Mouse (Mus musculus): Measurements from ENCODE around the gene Ccer2. TPM values are rescaled to one million over a fixed set of nuclear protein-coding genes. Genes with fewer than 3 reads are reported as not detected.

Ccer2 gene
- polyA plus RNA-seq, 1 experiment: not detected

GRCm38 (mm10) chr7:28749935-28750334 lies 6.0 kb upstream of the Ccer2 start:
- 94% methylated on average over 7 of the region's 7 CpGs for WGBS
- H3K27me3 ChIP-seq (replicated peaks; ENCODE audit: control insufficient read depth, insufficient read depth, low read length): no peaks in the 10 kb centered on the region
- H3K4me3 ChIP-seq (ENCODE audit: insufficient read depth, low read depth, low read length): no peak overlapping the region
- H3K36me3 ChIP-seq (ENCODE audit: control insufficient read depth, insufficient read depth, low read length): no peaks in the 10 kb centered on the region
- TF ChIP-seq POLR2A (IDR thresholded peaks at IDR 0.05; ENCODE audit: low read depth, low read length): no peak
- no peak for TF ChIP-seq CTCF (conservative IDR thresholded peaks at IDR 0.05; ENCODE audit: insufficient read depth, insufficient read length, low read depth, low read length)
- DNase-seq: no peak
- no peaks in the 10 kb centered on the region for H3K4me1 ChIP-seq (ENCODE audit: control insufficient read depth, insufficient read depth, low read length)
- H3K27ac ChIP-seq (ENCODE audit: insufficient read depth, low read depth, low read length): no peak overlapping the region

- H3K4me1 ChIP-seq (ENCODE audit: control insufficient read depth, insufficient read depth, low read length): no peaks in the 10 kb centered on the region
- TF ChIP-seq CTCF (conservative IDR thresholded peaks at IDR 0.05; ENCODE audit: insufficient read depth, insufficient read length, low read depth, low read length) (no peak), POLR2A (IDR thresholded peaks at IDR 0.05; ENCODE audit: low read depth, low read length) (no peak)
- 87% methylated on average over 13 of the region's 13 CpGs for WGBS
- no peak for DNase-seq
- peaks cover 2% of the 10 kb centered on the region for H3K36me3 ChIP-seq (ENCODE audit: control insufficient read depth, insufficient read depth, low read length)
- H3K27me3 ChIP-seq (replicated peaks; ENCODE audit: control insufficient read depth, insufficient read depth, low read length): no peaks in the 10 kb centered on the region
- no peak overlapping the region for H3K4me3 ChIP-seq (ENCODE audit: insufficient read depth, low read depth, low read length)
- no peak overlapping the region for H3K27ac ChIP-seq (ENCODE audit: insufficient read depth, low read depth, low read length)
These were observed 2.6 kb downstream of the Ccer2 start for GRCm38 (mm10) chr7:28758623-28759022.

DNA sequence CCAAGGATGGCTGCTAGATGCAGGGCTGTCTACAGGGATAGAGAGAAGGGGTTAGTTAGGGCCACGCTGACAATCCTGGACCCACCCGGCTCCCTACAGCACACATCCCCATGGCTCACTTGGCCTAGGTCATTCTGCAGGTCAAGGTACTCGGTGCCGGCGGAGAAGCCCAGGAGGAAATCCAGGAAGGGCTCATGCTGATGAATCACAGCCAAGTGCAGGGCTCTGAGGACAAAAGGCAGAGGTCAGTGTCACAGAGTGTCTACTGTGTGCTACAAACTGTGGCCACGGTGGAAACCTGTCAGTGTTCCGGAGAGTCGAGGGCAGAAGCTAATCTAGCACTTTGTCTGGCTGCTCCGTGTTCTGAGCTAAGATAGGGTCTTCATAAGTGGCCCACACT lies 5.9 kb downstream of the Ccer2 start:
- no peak for TF ChIP-seq CTCF (conservative IDR thresholded peaks at IDR 0.05; ENCODE audit: insufficient read depth, insufficient read length, low read depth, low read length)
- TF ChIP-seq POLR2A (IDR thresholded peaks at IDR 0.05; ENCODE audit: low read depth, low read length): no peak
- Histone ChIP-seq H3K27me3 (replicated peaks; ENCODE audit: control insufficient read depth, insufficient read depth, low read length) (no peaks in the 10 kb centered on the region), H3K36me3 (ENCODE audit: control insufficient read depth, insufficient read depth, low read length) (peaks cover 2% of the 10 kb centered on the region), H3K4me1 (ENCODE audit: control insufficient read depth, insufficient read depth, low read length) (peaks cover 5% of the 10 kb centered on the region; the same call in 1 of the 2 replicates), H3K4me3 (ENCODE audit: insufficient read depth, low read depth, low read length) (no peak overlapping the region), H3K27ac (ENCODE audit: insufficient read depth, low read depth, low read length) (no peak overlapping the region)
- peak; percentile 58 for DNase-seq
- 67% methylated on average over 9 of the region's 9 CpGs for WGBS

DNA sequence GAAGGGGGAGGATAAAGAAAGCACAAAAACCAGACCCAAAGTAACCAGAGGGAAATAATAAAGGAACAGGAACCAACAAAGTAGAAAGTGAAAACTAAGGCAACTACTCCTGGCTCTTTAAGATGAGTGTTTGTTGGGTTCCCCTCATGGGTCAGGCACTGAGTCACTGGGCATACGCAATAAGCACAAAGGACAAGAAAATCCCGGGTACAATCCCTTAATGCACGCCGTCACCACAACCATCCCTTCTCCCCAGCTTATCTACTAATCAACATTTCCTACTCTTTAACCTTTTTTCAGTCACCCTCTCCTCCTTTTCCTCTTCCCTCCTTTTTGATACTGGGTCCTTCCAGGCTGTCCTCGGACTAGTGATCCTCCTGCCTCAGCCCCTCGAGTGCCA lies 9.2 kb downstream of the Ccer2 start:
- Histone ChIP-seq H3K36me3 (ENCODE audit: control insufficient read depth, insufficient read depth, low read length) (no peaks in the 10 kb centered on the region), H3K27ac (ENCODE audit: insufficient read depth, low read depth, low read length) (no peak overlapping the region), H3K4me3 (ENCODE audit: insufficient read depth, low read depth, low read length) (no peak overlapping the region), H3K4me1 (ENCODE audit: control insufficient read depth, insufficient read depth, low read length) (peaks cover 10% of the 10 kb centered on the region; the same call in 1 of the 2 replicates), H3K27me3 (replicated peaks; ENCODE audit: control insufficient read depth, insufficient read depth, low read length) (no peaks in the 10 kb centered on the region)
- DNase-seq: no peak
- no peak for TF ChIP-seq POLR2A (IDR thresholded peaks at IDR 0.05; ENCODE audit: low read depth, low read length)
- WGBS: 82% methylated on average over 6 of the region's 6 CpGs

DNA sequence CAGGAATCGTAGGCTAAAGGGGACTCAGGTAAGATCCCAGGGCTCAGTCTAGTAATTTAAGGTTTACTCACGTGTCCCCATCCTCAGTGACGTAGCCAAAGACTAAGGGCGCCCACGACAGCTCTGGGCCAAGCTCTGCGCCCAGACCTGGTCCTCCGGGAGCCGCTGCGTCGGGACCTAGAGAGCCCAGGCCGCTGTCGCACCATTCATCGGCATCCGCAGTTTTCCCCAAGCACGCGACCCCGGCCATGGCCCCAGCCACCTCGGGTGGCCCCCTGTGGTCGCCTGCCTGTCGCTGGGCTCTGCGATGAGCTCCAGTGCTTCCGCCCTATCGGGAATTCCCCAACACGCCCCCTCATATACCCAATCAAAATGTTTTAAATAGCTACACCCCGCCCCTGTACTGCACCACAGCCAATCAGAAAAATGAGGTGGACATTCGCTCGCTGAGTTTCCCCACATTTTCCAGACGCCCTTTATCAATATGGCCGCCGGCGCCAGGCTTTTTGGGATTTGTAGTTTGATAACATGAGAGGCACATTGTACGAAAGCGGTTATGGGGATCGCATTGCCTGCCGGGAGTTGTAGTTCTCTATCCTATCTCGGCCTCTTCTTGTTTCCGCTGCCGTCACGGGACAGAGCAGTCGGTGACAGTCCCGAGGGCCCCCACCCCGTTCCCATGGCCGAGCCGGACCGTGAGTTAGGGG lies 10.4 kb downstream of the Ccer2 start, which contains the start of gene Sirt2:
Gene Sirt2 (plus strand): TSS at position 563 of the 707 bp plus-strand sequence.
- TF ChIP-seq POLR2A (IDR thresholded peaks at IDR 0.05; ENCODE audit: low read depth, low read length) (peak; percentile 11), CTCF (conservative IDR thresholded peaks at IDR 0.05; ENCODE audit: insufficient read depth, insufficient read length, low read depth, low read length) (no peak)
- under 1% methylated on average over 45 of the region's 45 CpGs for WGBS
- Histone ChIP-seq H3K27me3 (replicated peaks; ENCODE audit: control insufficient read depth, insufficient read depth, low read length) (no peaks in the 10 kb centered on the region), H3K4me3 (ENCODE audit: insufficient read depth, low read depth, low read length) (peak within 1 kb of the TSS; percentile 98), H3K36me3 (ENCODE audit: control insufficient read depth, insufficient read depth, low read length) (no peaks in the 10 kb centered on the region), H3K4me1 (ENCODE audit: control insufficient read depth, insufficient read depth, low read length) (peaks cover 10% of the 10 kb centered on the region; the same call in 1 of the 2 replicates), H3K27ac (ENCODE audit: insufficient read depth, low read depth, low read length) (peak within 1 kb of the TSS; percentile 69)
- peak; percentile 100 for DNase-seq

- 3% methylated on average over 14 of the region's 14 CpGs for WGBS
- Histone ChIP-seq H3K4me1 (ENCODE audit: control insufficient read depth, insufficient read depth, low read length) (peaks cover 10% of the 10 kb centered on the region; the same call in 1 of the 2 replicates), H3K36me3 (ENCODE audit: control insufficient read depth, insufficient read depth, low read length) (no peaks in the 10 kb centered on the region), H3K4me3 (ENCODE audit: insufficient read depth, low read depth, low read length) (peak overlapping the region; percentile 81), H3K27ac (ENCODE audit: insufficient read depth, low read depth, low read length) (no peak overlapping the region), H3K27me3 (replicated peaks; ENCODE audit: control insufficient read depth, insufficient read depth, low read length) (no peaks in the 10 kb centered on the region)
- DNase-seq: no peak
- no peak for TF ChIP-seq POLR2A (IDR thresholded peaks at IDR 0.05; ENCODE audit: low read depth, low read length)
- TF ChIP-seq CTCF (conservative IDR thresholded peaks at IDR 0.05; ENCODE audit: insufficient read depth, insufficient read length, low read depth, low read length): no peak
These were observed 10.9 kb downstream of the Ccer2 start for GRCm38 (mm10) chr7:28766910-28767309.

DNA sequence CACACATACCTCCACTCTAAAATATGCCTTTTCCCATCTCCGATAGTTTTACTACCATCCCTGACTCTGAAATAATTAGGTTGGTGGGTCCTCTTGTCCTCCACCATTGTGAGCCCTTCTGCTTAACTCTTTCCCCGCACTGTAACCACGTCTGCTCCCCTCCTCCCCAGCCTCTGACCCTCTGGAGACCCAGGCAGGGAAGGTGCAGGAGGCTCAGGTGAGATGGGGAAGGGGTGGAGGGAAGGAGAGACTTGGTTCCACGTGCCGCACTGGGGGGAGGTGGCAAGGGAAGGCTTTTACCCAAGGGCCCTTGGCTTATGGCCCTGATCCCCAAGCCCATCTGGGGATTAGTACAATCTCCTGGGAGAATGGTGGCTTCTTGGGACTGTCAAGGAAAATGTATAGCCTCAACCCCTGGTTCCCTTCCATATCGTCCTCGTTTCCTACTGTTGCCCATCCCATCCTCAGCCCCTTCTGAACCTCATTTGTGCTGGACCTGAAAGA lies 11.5 kb downstream of the Ccer2 start, which contains the start of gene Nfkbib:
Gene Nfkbib (minus strand): TSS at position 51 of the 504 bp plus-strand sequence.
- no peaks in the 10 kb centered on the region for H3K27me3 ChIP-seq (replicated peaks; ENCODE audit: control insufficient read depth, insufficient read depth, low read length)
- H3K36me3 ChIP-seq (ENCODE audit: control insufficient read depth, insufficient read depth, low read length): no peaks in the 10 kb centered on the region
- no peak for DNase-seq
- peak within 1 kb of the TSS; percentile 98 for H3K4me3 ChIP-seq (ENCODE audit: insufficient read depth, low read depth, low read length)
- H3K27ac ChIP-seq (ENCODE audit: insufficient read depth, low read depth, low read length): no peak within 1 kb of the TSS
- H3K4me1 ChIP-seq (ENCODE audit: control insufficient read depth, insufficient read depth, low read length): peaks cover 10% of the 10 kb centered on the region; the same call in 1 of the 2 replicates
- TF ChIP-seq POLR2A (IDR thresholded peaks at IDR 0.05; ENCODE audit: low read depth, low read length) (no peak), CTCF (conservative IDR thresholded peaks at IDR 0.05; ENCODE audit: insufficient read depth, insufficient read length, low read depth, low read length) (no peak)
- WGBS: 65% methylated on average over 7 of the region's 7 CpGs
